Mouse (Mus musculus) stomach, embryonic 15.5 days (tissue): ENCODE results near the gene 1700001J03Rik. TPM values are rescaled to one million over a fixed set of nuclear protein-coding genes. Genes with fewer than 3 reads are reported as not detected.
"Not testable (repeated sequence)": the region's sequence is repeated elsewhere in the genome, so short reads cannot be mapped to it uniquely, and the experiment has no call there.

ENCODE experiments used
- ATAC-seq: fragments of 200-750 bp; cut with Nextera tagmentation; 2 replicates; pipeline ENCODE4 v1.8.0; 2017; ENCODE audit warnings: low read depth, moderate number of reproducible peaks, moderate TSS enrichment; ENCODE audit not compliant: insufficient read depth, low FRiP score
- H3K27ac ChIP-seq: fragments of 300-500 bp; sonication (generic); 2 replicates; pipeline ENCODE4 v1.5.1; 2015; ENCODE audit warnings: mild to moderate bottlenecking, inconsistent platforms
- H3K27me3 ChIP-seq: fragments of 300-500 bp; sonication (generic); replicated peaks from 2 replicates; pipeline ENCODE4 v1.6.1; 2015; ENCODE audit warnings: inconsistent platforms
- H3K36me3 ChIP-seq: fragments of 300-500 bp; sonication (generic); 2 replicates; pipeline ENCODE4 v1.6.1; 2015; ENCODE audit warnings: inconsistent platforms
- H3K4me1 ChIP-seq: fragments of 300-500 bp; sonication (generic); 2 replicates; pipeline ENCODE4 v1.6.1; 2015; ENCODE audit warnings: inconsistent platforms
- H3K4me2 ChIP-seq: fragments of 300-500 bp; sonication (generic); 2 replicates; pipeline ENCODE4 v1.6.1; 2015; ENCODE audit warnings: mild to moderate bottlenecking, inconsistent platforms
- H3K4me3 ChIP-seq: fragments of 300-500 bp; sonication (generic); replicated peaks from 2 replicates; pipeline ENCODE4 v1.5.1; 2015; ENCODE audit warnings: inconsistent platforms
- H3K9ac ChIP-seq: fragments of 300-500 bp; sonication (generic); 2 replicates; pipeline ENCODE4 v1.6.1; 2015; ENCODE audit warnings: inconsistent platforms
- H3K9me3 ChIP-seq: fragments of 300-500 bp; sonication (generic); 2 replicates; pipeline ENCODE4 v1.6.1; 2016; ENCODE audit warnings: inconsistent platforms
- WGBS: fragments of 180-500 bp; shearing (Covaris S2); methylation state at CpG from one replicate; pipeline ENCODE4 v1.1.7; 2015; 5-methylcytosine and 5-hydroxymethylcytosine counted together
- polyA plus RNA-seq: library from polyadenylated mRNA; unstranded; fragments of >200 nt; fragmentation: Nextera tagmentation; extraction: Ambion mirVana; gene quantifications from 2 replicates; pipeline ENCODE4 v1.2.1, GENCODE M21; 2015

1700001J03Rik gene
- polyA plus RNA-seq, 1 experiment from 2014 or later: not detected

GRCm38 (mm10) chr5:146172744-146173143, 12.4 kb downstream of the 1700001J03Rik start:
- not testable (repeated sequence) for H3K36me3 ChIP-seq, H3K9me3 ChIP-seq, H3K9ac ChIP-seq, H3K27me3 ChIP-seq, H3K4me1 ChIP-seq, H3K4me3 ChIP-seq, H3K27ac ChIP-seq, H3K4me2 ChIP-seq, ATAC-seq
- 52% methylated on average over 4 of the region's 4 CpGs for WGBS

GRCm38 (mm10) chr5:146170621-146171020, 14.5 kb downstream of the 1700001J03Rik start, which contains the start of gene Gm6309:
Gene Gm6309, minus strand, starts transcription at chr5:146170721.
- ATAC-seq, H3K27ac ChIP-seq, H3K4me2 ChIP-seq, H3K4me1 ChIP-seq, H3K27me3 ChIP-seq, H3K4me3 ChIP-seq, H3K9me3 ChIP-seq, H3K36me3 ChIP-seq, H3K9ac ChIP-seq: not testable (repeated sequence)
- 68% methylated on average over 2 of the region's 2 CpGs for WGBS

GRCm38 (mm10) chr5:146160439-146160838, 24.7 kb downstream of the 1700001J03Rik start, which contains the start of gene Gm5565:
Gene Gm5565, minus strand, starts transcription at chr5:146160539.
- H3K9me3 ChIP-seq, ATAC-seq, H3K4me2 ChIP-seq, H3K27me3 ChIP-seq, H3K27ac ChIP-seq, H3K36me3 ChIP-seq, H3K4me3 ChIP-seq, H3K4me1 ChIP-seq, H3K9ac ChIP-seq: not testable (repeated sequence)
- 88% methylated on average over 3 of the region's 3 CpGs for WGBS

DNA sequence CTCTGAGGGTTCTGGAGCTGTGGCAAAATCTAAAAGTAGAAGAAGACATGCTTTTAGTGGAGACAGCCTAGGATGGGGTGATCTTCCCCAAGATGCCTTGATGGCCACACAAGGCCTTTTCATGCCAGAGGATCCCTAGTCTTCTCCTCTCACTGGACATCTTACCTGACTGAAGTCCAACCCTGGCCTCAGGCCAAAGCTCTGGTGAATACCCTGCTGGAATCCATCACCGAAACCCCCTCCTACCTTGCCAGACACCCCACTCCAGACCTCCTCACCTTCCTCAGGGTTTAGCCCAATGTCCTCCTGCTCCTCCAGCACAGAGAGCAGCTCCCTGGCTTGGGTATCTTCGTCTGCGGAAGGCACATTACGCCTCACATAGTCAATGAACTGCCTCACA, 26.8 kb downstream of the 1700001J03Rik start:
- not testable (repeated sequence) for H3K27me3 ChIP-seq, H3K9me3 ChIP-seq, H3K4me3 ChIP-seq, H3K27ac ChIP-seq, H3K9ac ChIP-seq, ATAC-seq, H3K36me3 ChIP-seq, H3K4me1 ChIP-seq, H3K4me2 ChIP-seq
- 93% methylated on average over 4 of the region's 4 CpGs for WGBS

GRCm38 (mm10) chr5:146150454-146150853, 34.6 kb downstream of the 1700001J03Rik start:
- no peaks in the 10 kb centered on the region for H3K27me3 ChIP-seq
- no peak overlapping the region for H3K4me2 ChIP-seq
- H3K9ac ChIP-seq: no peak overlapping the region
- no peaks in the 10 kb centered on the region for H3K4me1 ChIP-seq
- no peak overlapping the region for H3K27ac ChIP-seq
- 69% methylated on average over 3 of the region's 3 CpGs for WGBS
- ATAC-seq: no peak
- H3K9me3 ChIP-seq: no peaks in the 10 kb centered on the region
- H3K4me3 ChIP-seq: no peak overlapping the region
- no peaks in the 10 kb centered on the region for H3K36me3 ChIP-seq

- no peaks in the 10 kb centered on the region for H3K27me3 ChIP-seq
- H3K4me1 ChIP-seq: no peaks in the 10 kb centered on the region
- H3K9ac ChIP-seq: no peak overlapping the region
- no peak for ATAC-seq
- no peaks in the 10 kb centered on the region for H3K36me3 ChIP-seq
- no peaks in the 10 kb centered on the region for H3K9me3 ChIP-seq
- WGBS: 38% methylated on average over 2 of the region's 2 CpGs
- no peak overlapping the region for H3K4me3 ChIP-seq
- H3K27ac ChIP-seq: no peak overlapping the region
- H3K4me2 ChIP-seq: no peak overlapping the region
These were observed 37.2 kb downstream of the 1700001J03Rik start for GRCm38 (mm10) chr5:146147903-146148302.

Other genes with a start within 250 kb of the 1700001J03Rik start
- gene Cyp3a25, start 175.7 kb downstream of the 1700001J03Rik start, polyA plus RNA-seq: 0.10 TPM in 1 of 2 replicates, not detected in the other
- gene Cyp3a59, start 106.0 kb downstream of the 1700001J03Rik start, polyA plus RNA-seq: not detected in 2 replicates
- gene Gm5565, start 24.8 kb downstream of the 1700001J03Rik start, polyA plus RNA-seq: not detected in 2 replicates
- not detected in 2 replicates for gene Gm6309, start 14.6 kb downstream of the 1700001J03Rik start, polyA plus RNA-seq
- 47.1 and 48.2 TPM in 2 replicates for gene Rnf6, start 36.3 kb upstream of the 1700001J03Rik start, polyA plus RNA-seq
- gene Cdk8, start 45.9 kb upstream of the 1700001J03Rik start, polyA plus RNA-seq: 19.8 and 20.5 TPM in 2 replicates
- 1.8 TPM in 2 replicates for gene Wasf3, start 199.7 kb upstream of the 1700001J03Rik start, polyA plus RNA-seq